Mouse (Mus musculus) brain, embryonic 14.5 days (tissue): Measurements from ENCODE around the gene Nup210l. TPM values are rescaled to one million over a fixed set of nuclear protein-coding genes. Genes with fewer than 3 reads are reported as not detected.
"Not testable (repeated sequence)": the region's sequence is repeated elsewhere in the genome, so short reads cannot be mapped to it uniquely, and the experiment has no call there.

ENCODE experiments used
- DNase-seq: peaks from one replicate; pipeline ENCODE4 v3.0.0-alpha.2; 2011; ENCODE audit warnings: low read depth
- CTCF ChIP-seq: fragments of 200-500 bp; IDR thresholded peaks from 2 replicates; pipeline ENCODE4 v1.5.1; 2012; ENCODE audit warnings: inconsistent platforms, mild to moderate bottlenecking, moderate library complexity, borderline replicate concordance; ENCODE audit not compliant: insufficient read depth, insufficient read length; ENCODE audit errors: extremely low read depth
- POLR2A ChIP-seq: fragments of 200-500 bp; IDR thresholded peaks from 2 replicates; pipeline ENCODE4 v1.6.1; 2012; ENCODE audit warnings: mild to moderate bottlenecking, inconsistent platforms, borderline replicate concordance; ENCODE audit not compliant: poor library complexity, insufficient read depth, insufficient read length, severe bottlenecking; ENCODE audit errors: extremely low read depth
- polyA plus RNA-seq: library from polyadenylated mRNA; depleted of rRNA; stranded (reverse); fragments of >200 nt; gene quantifications from 2 replicates; pipeline ENCODE4 v1.2.3, GENCODE M21; 2012

The Nup210l gene
- polyA plus RNA-seq, 1 experiment = 1.8 TPM

- no peak for TF ChIP-seq POLR2A
- no peak for TF ChIP-seq CTCF
- peak; percentile 95 for DNase-seq
Measured at GRCm38 (mm10) chr3:90242984-90243775, 139.2 kb downstream of the Nup210l start, which contains the start of gene Creb3l4. Gene Creb3l4 (minus strand): TSS chr3:90243512.

DNA sequence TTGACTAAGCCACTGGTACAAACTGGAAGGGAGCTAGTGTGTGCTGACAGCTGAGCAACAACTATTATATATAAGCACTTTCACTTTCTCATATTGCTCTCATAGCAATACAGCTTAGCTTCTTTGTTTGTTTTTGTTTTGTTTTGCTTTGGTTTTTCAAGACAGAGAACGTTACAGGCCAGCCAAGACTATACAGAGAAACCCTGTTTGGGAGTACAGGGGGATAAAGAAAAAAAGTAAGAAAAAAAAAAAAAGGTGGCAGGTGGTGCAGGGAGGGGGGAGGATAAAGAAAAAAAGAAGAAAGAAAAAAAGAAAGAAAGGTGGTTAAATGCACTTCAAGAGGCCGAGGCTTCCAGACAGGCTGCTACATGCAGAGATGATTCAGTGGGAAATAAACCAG lies 141.5 kb downstream of the Nup210l start:
- DNase-seq = no peak
- no peak for TF ChIP-seq CTCF
- TF ChIP-seq POLR2A = no peak

DNA sequence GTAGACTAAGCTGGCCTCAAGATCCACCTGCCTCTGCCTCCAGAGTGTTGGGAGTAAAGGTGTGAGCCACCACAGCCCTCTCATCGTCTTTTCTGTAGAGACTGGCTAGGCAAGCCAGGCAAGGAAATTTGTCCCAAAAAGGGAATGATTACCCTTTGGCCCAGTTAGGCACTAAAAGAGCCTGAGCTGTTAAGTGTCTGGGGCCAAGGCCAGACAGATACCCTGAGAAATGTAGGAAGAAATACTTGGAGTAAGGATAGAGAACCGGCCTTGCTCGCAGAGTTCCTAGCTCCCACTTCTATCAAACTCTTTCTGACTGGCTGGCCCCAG lies 143.7 kb downstream of the Nup210l start:
- no peak for TF ChIP-seq CTCF
- no peak for TF ChIP-seq POLR2A
- DNase-seq = no peak

GRCm38 (mm10) chr3:90247960-90248745 lies 144.2 kb downstream of the Nup210l start, which contains the start of gene Slc39a1:
Gene Slc39a1 (plus strand): TSS chr3:90248172.
- peak; percentile 98 for DNase-seq

GRCm38 (mm10) chr3:90248746-90249100 lies 144.8 kb downstream of the Nup210l start:
- no peak for DNase-seq
- no peak for TF ChIP-seq POLR2A
- no peak for TF ChIP-seq CTCF

More at GRCm38 (mm10) chr3:90247960-90248745, 144.2 kb downstream of the Nup210l start, which contains the start of gene Slc39a1:
- TF ChIP-seq POLR2A = peak; percentile 35; the same call in 1 of the 2 replicates
- TF ChIP-seq CTCF = no peak

DNA sequence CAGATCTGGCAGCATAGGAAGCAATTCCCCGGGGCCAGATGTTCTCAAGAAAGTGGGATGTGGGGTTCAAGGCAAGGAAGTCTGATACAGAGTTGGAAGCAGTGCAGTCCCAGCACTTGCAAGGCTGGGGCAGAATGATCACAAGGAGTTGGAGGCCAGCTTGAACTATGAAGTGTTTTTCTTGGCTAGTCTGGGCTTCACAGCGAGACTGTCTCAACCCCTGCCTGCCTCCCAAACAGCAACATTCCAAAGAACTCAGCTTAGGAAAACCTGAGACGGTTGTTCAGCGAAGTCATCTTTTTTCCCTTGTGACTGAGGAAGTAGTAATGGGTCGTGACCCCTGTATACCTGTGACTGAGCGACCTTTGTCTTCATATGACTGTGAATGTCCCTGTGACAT lies 146.9 kb downstream of the Nup210l start:
- DNase-seq = peak; percentile 3
- TF ChIP-seq CTCF (no peak), POLR2A (no peak)

DNA sequence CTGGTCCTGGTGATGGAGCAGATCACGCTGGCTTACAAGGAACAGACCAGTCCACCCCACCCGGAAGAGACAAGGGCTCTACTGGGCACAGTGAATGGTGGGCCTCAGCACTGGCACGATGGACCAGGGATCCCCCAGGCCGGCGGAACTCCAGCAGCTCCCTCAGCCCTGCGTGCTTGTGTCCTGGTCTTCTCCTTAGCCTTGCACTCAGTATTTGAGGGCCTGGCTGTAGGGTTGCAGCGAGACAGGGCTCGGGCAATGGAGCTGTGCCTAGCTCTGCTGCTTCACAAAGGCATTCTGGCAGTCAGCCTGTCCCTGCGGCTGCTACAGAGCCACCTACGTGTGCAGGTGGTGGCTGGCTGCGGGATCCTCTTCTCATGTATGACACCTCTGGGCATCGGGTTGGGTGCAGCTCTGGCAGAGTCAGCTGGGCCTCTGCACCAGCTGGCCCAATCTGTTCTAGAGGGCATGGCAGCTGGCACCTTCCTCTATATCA lies 147.8 kb downstream of the Nup210l start:
- DNase-seq = not testable (repeated sequence)

- DNase-seq = not testable (repeated sequence)
Measured at GRCm38 (mm10) chr3:90252659-90253058, 148.7 kb downstream of the Nup210l start.

GRCm38 (mm10) chr3:90253174-90253573 lies 149.2 kb downstream of the Nup210l start:
- not testable (repeated sequence) for DNase-seq

- peak; percentile 100 for DNase-seq
- TF ChIP-seq POLR2A (peak; percentile 89), CTCF (no peak)
Measured at GRCm38 (mm10) chr3:90253653-90254418, 149.9 kb downstream of the Nup210l start, which contains the start of gene Crtc2. Gene Crtc2 (plus strand): TSS chr3:90254163.

DNA sequence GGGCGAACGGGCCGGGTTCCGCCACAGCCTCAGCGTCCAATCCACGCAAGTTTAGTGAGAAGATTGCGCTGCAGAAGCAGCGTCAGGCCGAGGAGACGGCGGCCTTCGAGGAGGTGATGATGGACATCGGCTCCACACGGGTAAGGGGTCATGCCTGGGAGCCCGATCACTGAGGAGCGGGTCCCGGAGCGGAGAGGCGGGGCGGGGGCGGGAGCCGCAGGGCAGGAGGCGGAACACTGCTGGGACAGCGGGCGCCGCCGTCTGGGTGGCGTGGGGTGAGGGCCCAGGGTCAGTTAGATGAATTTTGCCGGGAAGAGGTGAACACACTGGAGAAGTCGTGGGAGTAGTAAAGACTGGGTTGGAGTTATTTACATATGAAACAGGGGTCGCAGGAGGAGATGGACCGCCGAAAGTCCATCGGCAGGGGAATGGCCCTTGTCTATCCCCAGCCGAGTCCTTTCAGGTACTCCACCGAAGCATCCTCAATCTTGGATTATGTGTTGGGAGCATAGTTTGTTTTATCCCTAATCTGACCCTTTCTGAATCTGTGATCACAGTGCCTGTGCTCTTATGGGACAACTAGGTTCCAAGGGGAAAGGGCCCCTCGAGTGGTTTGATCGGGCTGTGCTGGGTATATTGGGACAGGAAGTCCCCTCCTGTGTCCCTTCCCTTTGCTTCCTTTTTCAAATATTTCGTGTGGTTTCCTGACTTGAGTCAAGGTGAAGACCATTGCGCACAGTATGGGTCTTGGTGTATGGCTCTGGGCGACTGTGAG lies 150.7 kb downstream of the Nup210l start:
- DNase-seq = no peak
- TF ChIP-seq CTCF (no peak), POLR2A (no peak)
